Mouse (Mus musculus) layer of hippocampus, adult 11-12 months (tissue): ENCODE data around the gene Nxn.

Experiments
- DNase-seq: peaks from one replicate; pipeline ENCODE4 v3.0.0; 2022; ENCODE audit warnings: low spot score

Nxn gene

GRCm38 (mm10) chr11:76361422-76361821 lies 37.5 kb downstream of the Nxn start:
- no peak for DNase-seq

- no peak for DNase-seq
These were observed 38.7 kb downstream of the Nxn start for GRCm38 (mm10) chr11:76360255-76360654.

- DNase-seq, result no peak
These were observed 40.2 kb downstream of the Nxn start for GRCm38 (mm10) chr11:76358628-76359320.

- no peak for DNase-seq
These were observed 41.5 kb downstream of the Nxn start for GRCm38 (mm10) chr11:76357464-76357863.

- DNase-seq, result no peak
These were observed 42.8 kb downstream of the Nxn start for GRCm38 (mm10) chr11:76356091-76356490.

- no peak for DNase-seq
These were observed 43.5 kb downstream of the Nxn start for GRCm38 (mm10) chr11:76355425-76355824.

GRCm38 (mm10) chr11:76352861-76353558 lies 45.9 kb downstream of the Nxn start:
- no peak for DNase-seq

GRCm38 (mm10) chr11:76351624-76352011 lies 47.3 kb downstream of the Nxn start:
- no peak for DNase-seq

- DNase-seq, result no peak
These were observed 47.9 kb downstream of the Nxn start for GRCm38 (mm10) chr11:76350931-76351623.

GRCm38 (mm10) chr11:76349833-76350232 lies 49.1 kb downstream of the Nxn start:
- no peak for DNase-seq

- DNase-seq, result no peak
These were observed 51.4 kb downstream of the Nxn start for GRCm38 (mm10) chr11:76347589-76347988.

- no peak for DNase-seq
These were observed 55.9 kb downstream of the Nxn start for GRCm38 (mm10) chr11:76343031-76343430.

GRCm38 (mm10) chr11:76341884-76342645 lies 56.9 kb downstream of the Nxn start:
- DNase-seq, result no peak

- DNase-seq, result no peak
These were observed 57.8 kb downstream of the Nxn start for GRCm38 (mm10) chr11:76341163-76341562.

GRCm38 (mm10) chr11:76339830-76340229 lies 59.1 kb downstream of the Nxn start:
- no peak for DNase-seq

GRCm38 (mm10) chr11:76339141-76339540 lies 59.8 kb downstream of the Nxn start:
- DNase-seq, result no peak

- no peak for DNase-seq
These were observed 60.3 kb downstream of the Nxn start for GRCm38 (mm10) chr11:76338656-76339055.

- no peak for DNase-seq
These were observed 61.2 kb downstream of the Nxn start for GRCm38 (mm10) chr11:76337764-76338163.

GRCm38 (mm10) chr11:76337236-76337635 lies 61.7 kb downstream of the Nxn start:
- no peak for DNase-seq

GRCm38 (mm10) chr11:76336224-76336623 lies 62.7 kb downstream of the Nxn start:
- no peak for DNase-seq

- no peak for DNase-seq
These were observed 64.0 kb downstream of the Nxn start for GRCm38 (mm10) chr11:76334966-76335365.

- DNase-seq, result no peak
These were observed 66.7 kb downstream of the Nxn start for GRCm38 (mm10) chr11:76332240-76332639.
